Mouse (Mus musculus): ENCODE results near the gene Pnmal2.

The Pnmal2 gene

DNA sequence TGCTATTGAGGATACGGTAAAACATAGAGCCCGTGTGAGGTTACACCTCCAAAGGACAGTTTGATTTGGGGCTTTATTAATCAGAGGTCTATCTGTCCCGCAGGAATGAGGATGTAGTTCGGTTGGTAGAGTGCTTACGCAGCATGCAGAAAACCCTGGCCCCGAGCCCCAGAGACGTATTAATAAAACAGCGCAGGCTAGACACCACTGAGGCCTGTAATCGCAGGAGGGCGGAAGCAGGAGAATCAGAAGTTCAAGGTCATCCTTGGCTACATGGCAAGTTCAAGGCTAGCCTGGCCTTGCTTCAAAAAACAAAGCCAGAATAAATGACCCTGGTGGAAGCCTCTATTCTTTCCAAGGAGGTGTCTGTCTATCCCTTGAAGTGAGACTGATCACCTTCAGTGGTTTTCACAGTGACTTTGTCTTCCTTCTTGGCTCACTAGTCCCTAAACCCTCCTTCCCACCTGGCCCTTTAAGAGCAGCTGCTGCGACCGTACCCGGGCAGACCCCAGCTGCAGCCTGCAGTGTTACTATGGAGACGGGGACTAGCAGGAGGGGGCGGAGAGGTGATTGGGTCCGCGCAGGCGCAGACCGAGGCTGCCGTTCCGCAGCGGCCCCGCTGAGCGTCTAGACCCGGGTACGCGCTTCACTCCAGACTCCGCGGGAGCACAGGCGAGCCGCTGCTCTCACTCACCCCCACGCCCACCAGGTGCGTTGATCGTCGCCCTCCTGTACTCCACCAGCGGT lies at the start of gene Pnmal2:
Pnmal2 (plus strand) TSS at position 622 of the 747 bp plus-strand sequence.
- peak; percentile 91 for DNase-seq (ENCODE audit: extremely low spot score)

DNA sequence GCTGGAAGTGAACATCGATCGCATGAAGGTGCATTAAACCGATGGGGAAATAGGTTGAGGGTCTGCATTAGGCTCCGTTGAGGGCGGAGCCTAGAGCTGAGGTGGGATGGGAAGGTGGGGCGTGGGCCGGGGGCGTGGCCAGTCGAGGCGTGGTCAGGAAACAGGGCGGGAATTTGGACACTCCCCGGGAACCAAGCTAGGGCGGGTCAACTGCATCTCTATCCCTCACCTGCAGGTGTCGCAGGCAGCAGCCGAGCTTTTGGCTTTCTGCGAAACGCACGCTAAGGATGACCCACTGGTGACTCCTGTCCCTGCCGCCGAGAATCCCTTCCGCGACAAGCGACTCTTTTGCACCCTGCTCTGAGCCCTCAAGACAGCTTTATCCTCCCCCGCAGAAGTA lies 49.5 kb upstream of the Pnmal2 start:
- peak; percentile 87 for DNase-seq (ENCODE audit: extremely low spot score)

DNA sequence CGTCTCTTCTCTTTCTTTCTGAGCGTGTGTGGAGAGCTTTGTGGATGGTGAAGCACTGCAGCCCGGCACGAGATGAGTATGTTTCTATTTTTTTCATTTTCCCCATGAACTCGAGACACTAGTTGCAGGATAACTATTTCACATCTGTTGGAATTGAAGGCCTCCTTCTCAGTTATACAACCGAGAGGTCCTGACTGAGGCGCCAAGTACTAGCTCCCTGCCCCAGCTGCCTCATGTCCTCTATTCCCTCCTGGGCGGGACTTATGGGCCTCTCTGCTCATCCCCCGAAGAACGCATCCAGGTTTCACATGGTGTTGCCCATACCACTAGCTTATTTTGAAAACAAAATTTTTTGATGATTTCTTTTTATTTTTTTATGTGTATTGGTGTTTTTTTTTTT lies 49.0 kb upstream of the Pnmal2 start:
- DNase-seq (ENCODE audit: extremely low spot score) = no peak

DNA sequence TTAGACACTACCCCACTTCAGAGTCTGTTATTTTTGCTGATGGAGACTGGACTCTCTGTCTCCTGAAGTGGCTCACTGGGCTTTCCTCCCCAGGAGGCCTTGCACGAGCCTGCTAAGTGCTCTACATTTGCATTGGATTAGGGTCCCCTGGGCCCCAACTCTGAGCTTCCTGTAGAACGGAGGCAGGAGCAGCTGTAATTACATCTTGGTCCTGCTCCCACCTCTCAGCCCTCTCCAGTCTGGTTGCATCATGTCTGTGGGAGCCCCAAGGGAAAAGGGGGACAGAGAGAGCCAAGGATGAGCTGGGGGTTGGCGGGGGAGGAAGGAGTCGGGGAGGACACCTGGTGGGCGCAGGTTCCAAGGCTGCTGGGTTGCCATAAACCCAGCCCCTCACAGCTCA lies 44.0 kb upstream of the Pnmal2 start:
- DNase-seq (ENCODE audit: extremely low spot score) = no peak

DNA sequence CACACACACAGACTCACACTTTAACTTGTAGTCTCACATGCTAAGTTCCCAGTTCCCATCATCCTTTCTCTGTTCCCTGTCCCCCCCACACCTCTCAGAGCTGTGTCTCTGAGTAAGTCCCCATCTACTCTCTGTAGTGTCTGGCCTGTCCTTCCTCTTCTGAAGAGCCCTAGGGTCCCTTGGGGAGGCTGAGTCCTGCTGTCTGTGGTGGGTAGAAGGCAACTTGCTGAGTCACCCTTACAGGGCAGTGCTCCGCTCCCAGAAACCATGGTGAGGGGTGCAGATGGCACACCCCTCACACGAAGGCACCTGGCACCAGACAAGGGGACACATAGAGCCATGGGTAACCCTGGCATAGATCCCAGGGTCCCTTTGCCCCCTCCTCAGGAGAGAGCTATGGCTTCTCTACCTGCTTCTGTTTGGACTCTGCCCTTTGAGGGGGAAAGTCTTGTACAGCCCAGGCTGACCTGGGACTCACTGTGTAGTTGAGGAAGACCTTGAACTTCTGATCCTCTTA lies 41.0 kb upstream of the Pnmal2 start:
- DNase-seq (ENCODE audit: extremely low spot score) = no peak

DNA sequence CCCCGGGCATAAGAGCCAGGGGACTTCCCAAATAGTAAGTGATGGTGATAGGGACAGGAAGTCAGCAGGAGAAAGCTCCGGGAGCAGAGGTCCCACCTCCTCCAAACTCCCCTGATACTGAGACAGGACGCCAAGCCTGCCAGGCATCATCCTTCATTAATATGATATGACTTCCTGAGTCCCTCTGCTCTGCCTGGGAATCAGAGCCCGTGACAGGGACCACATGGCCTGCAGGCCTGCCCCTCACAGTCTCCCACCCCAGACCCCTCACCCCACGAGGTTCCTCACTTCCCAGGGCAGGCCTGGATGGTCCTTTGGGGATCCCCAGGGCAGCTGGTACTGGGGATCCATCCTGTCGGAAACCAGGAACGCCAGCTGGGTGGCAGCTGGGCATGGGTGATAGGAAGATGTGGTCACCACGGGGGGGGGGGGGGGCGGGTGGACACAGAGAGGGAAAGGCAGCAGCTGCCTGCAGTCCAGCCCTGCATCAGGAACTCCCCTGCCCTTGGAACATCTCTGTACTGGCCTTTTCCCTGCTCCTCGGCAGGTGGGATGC lies 40.3 kb upstream of the Pnmal2 start:
- DNase-seq (ENCODE audit: extremely low spot score) = no peak

DNA sequence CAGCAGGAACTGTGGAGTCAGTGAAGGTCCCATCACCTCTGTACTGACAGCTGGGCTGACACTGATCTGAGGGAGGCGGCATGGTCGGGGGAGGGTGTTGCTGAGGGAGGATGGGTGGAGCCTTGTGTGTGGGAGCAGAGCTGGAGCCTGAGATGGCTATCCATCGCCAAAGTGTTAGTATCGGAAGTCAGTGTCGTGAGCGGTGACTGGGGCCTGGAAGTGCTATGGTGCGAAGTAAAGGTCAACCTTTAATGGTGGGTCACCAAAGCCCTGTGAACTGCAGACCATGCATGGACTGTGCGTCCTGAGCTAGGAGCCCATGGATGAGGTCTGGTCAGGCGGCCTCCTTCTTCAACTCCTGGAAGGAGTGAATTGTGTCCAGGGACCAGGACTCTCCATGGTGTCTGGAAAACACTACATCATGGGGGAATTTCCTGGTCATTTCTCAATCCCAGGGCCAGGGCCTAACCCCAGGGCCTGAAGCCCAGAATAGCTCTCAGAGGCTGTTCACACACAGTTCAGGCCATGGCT lies 38.9 kb upstream of the Pnmal2 start:
- DNase-seq (ENCODE audit: extremely low spot score) = no peak

DNA sequence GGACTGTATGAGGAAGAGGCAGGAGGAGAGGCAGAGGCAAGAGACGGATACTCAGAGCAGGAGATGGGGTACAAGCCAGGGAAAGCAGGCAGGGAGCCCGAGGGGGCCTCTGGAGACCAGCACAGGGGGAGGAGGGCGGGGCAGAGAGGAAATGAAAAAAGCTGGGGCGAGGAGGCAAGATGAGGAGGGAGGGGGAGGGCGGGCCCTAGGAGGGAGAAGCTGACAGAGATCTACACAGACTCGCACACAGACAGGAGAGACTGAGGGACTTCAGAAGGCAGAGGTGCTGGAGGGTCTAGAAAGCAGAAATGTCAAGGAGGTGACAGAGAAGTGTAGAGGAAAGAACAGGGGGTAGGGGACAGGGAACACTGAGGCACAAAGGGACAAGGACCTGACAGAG lies 38.2 kb upstream of the Pnmal2 start, which contains the start of gene Ptgir:
Ptgir (plus strand) TSS at position 210 of the 400 bp plus-strand sequence.
- DNase-seq (ENCODE audit: extremely low spot score) = no peak

DNA sequence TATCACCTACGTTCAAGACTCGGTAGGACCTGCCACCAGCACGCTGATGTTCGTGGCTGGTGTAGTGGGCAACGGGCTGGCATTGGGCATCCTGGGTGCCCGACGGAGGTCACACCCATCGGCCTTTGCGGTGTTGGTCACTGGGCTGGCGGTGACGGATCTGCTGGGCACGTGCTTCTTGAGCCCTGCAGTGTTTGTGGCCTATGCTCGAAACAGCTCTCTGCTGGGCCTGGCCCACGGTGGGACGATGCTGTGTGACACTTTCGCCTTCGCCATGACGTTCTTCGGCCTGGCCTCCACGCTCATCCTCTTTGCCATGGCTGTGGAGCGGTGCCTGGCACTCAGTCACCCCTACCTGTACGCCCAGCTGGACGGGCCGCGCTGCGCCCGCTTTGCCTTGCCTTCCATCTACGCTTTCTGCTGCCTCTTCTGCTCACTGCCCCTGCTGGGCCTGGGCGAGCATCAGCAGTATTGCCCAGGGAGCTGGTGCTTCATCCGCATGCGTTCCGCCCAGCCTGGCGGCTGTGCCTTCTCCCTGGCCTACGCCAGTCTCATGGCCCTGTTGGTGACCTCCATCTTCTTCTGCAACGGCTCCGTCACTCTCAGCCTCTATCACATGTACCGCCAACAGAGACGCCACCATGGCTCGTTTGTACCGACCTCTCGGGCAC lies 37.5 kb upstream of the Pnmal2 start:
- DNase-seq (ENCODE audit: extremely low spot score) = no peak

DNA sequence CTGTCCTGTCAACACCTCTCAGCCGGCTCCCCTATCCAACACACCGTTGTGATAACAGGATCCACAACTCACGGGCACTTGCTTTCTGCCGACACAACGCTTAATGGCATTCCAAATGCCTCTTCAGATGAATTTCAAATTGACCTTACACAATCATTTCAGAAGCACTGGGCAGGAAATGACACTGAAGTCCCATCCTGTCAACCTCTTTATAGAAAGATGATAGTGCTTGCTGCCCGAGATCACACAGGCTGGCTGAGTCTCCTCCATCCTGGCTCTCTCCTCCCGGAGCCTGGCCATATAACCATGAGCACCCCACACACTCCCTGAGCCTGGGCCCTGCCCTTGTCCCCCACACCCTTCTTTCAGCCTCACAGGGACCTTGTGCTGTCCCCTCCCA lies 36.6 kb upstream of the Pnmal2 start:
- DNase-seq (ENCODE audit: extremely low spot score) = no peak

DNA sequence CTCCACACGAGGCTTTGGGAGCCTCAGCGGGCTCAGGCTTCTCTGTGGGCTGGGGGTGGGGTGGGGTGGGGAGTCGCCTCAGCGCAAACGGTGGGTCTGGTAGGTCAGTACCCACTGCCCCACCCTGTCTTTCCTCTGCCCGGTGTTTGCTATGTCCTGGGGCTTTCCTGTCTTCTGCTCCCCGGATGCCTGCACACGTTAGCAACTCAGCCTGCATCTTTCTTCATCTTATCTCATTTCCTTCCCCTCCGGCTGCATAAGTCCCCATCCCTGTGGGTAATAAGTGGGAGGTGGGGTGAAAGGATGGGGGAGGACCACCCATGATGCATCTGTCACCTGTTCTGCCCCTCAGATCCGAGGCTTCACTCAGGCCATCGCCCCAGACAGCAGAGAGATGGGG lies 36.1 kb upstream of the Pnmal2 start:
- DNase-seq (ENCODE audit: extremely low spot score) = no peak

DNA sequence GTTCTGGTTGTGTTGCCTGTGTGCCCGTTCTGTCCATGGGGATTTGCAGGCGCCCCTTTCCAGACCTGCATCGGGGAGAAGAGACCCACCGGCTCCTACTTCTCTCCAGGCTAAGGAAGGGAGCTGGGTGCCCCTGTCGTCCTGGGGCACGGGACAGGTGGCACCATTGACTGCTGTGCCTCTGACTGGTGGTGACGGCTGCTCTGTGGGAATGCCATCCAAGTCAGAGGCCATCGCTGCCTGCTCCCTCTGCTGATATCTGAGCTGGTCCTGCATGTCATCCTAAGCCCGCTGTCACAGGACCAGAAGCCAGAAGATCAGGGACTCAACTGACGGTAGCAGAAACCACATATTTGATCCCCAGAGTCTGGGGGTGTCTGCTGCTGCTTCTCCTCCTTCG lies 35.6 kb upstream of the Pnmal2 start:
- no peak for DNase-seq (ENCODE audit: extremely low spot score)

DNA sequence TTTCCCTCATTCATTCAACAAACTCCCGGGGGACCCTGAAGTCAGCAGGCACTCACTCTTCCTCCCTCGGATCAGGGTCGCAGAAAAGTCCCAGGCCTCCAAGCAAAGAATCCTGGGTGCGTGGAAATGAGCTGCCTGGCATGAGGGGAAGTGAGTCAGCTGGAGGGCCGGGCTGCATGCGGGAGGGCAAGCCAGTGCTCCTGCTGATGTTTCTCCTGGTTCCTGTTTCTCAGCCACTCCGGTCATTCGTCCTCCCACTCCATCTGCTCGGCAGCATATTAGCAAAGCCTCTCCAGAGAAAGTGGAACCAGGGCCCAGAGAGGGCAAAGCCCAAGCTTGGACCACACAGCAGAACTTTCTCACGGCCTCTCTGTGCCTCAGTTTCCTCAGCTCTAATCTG lies 34.6 kb upstream of the Pnmal2 start:
- DNase-seq (ENCODE audit: extremely low spot score) = no peak

DNA sequence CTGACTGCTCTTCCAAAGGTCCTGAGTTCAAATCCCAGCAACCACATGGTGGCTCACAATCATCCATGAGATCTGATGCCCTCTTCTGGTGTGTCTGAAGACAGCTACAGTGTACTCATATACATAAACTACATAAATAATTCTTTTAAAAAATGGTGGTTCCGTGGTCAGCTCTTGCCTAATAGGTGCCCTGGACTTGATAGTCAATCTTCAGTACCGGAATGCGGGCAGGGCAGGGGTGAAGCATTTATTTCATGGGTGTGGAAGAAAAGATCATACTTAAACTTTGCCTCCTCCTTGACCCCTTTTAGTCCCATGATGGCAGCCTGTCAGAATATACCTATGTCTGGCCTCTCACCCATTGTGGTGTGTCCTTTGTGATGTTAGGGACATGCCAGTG lies 32.6 kb upstream of the Pnmal2 start:
- DNase-seq (ENCODE audit: extremely low spot score) = no peak

DNA sequence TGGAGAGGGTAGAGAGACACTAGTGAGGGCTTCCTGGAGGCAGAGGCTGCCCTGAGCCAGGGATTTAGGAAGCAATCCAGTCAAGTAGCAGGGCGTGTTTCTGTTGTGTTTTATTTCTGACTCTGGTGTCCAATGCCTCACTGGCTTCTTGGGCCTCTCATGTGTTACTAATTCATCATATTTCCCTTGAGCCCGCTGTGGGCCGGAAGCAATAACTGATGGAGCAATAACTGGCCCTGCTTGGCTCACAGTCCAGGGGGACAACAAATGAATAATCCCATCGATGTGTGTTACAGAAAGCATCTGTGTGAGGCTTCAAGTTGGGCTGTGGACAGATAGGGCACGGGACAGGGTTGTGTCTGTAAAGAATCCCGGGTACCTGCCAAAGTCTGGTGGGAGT lies 32.1 kb upstream of the Pnmal2 start:
- DNase-seq (ENCODE audit: extremely low spot score) = no peak

DNA sequence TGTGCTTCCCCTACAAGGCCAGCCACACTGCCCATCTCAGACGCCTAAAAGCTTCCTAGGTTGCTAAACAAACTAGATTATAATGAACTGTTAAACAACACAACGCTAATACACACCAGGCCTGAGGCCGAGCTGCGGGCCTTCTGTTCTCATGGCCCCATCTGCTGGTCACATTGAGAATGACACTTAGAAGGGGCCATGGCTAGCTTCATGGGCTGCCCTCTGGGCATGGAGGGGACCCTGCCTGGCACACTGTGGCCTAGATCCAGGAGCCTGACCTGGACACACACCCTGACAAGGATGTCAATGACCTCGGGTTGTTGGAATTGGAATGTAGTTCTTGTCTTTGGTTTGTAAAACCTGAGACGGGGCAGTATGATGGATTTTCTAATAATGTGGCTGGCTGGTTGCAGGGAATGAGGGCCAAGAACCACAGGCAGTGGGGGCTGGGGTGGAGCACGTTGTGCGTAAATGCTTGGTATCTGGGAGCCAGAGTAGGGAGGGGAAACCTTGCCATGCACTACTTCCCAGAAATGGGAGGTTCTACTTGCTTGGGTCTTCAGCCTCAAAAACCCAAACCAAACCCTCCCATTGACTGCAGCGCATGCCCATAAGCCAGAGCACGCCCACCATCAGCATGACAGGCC lies 30.6 kb upstream of the Pnmal2 start:
- peak; percentile 78 for DNase-seq (ENCODE audit: extremely low spot score)

DNA sequence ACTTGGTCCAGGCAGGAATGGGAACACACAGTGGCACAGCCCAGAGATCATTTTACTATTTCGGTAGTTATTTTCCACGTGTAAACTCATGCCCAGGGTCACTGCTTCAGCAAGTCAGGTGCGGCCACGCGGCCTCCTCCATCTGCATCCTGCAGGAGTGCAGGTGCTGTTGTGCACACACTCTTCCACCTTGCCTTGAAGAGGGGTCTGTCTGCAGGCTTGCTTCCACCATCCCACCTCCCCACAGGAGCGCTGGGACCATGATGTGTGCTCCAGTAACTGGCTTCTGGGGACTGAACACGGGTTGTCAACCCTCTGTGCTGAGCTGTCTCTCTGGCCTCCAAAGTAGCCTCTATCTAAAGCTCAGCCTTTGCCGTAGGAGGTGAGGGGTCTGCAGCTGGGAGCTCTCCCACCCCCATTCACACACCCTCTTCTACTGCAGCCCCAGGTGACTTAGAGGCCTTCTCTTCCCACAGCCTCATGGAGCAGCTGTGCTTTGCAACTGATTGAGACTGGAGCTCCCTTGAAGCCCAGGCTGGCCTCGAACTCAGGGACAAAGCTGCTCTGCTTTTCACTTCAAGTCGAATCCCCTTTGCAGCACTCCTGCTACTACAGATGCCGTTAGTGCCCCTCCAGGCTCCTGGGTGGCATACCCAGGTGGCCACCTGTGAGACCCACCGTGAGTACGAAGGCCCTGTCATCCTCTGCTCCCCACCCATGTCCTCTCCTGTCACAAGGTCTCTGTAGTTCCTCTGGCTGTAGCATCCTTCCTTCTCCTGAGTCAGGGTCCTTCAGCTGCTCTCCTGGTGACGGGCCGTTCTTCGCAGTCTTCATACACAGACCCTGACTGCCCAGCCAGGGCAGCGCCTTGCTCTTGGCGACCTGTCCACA lies 29.8 kb upstream of the Pnmal2 start:
- no peak for DNase-seq (ENCODE audit: extremely low spot score)

DNA sequence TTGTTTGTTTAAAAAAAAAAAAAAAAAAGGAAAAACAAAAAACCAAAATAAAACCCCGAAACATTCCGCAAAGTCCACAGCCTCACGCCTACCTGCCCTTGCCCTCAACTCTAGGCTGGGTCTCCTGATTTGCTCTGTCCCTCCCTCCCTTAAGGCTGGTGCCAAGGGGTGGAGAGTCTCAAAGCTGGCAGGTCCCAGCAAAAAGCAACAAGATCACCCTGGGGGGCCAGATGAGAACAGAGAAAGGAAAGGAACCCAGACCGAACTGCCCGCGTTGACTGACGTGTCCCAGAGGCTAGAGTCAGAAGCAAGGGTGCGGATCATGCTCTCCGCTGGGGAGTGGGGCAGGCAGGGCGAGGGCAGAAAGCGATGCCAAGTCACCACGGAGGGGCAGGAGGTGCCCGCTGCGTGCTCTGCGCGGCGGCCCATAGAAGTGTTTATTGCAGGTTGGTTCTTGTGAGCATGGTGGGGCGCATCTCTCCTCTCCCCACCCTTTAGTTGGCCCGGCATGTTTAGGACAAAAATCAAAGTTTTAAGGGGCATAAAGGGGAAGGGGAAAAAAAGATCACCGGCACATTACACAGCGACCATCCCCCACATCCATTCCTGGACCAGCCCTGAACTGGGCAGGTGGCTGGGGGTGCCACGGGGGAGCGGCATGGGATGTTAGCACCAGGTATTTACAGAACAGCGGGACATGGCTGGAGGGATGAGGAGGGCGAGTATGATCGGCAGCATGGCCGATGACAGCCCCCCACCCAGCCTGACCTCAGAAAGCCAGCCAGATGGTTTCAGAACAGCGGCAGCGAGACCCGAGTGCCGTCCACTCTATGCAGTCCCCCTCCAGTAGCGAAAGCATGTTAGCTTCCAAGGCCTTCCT lies 28.8 kb upstream of the Pnmal2 start:
- DNase-seq (ENCODE audit: extremely low spot score) = no peak

DNA sequence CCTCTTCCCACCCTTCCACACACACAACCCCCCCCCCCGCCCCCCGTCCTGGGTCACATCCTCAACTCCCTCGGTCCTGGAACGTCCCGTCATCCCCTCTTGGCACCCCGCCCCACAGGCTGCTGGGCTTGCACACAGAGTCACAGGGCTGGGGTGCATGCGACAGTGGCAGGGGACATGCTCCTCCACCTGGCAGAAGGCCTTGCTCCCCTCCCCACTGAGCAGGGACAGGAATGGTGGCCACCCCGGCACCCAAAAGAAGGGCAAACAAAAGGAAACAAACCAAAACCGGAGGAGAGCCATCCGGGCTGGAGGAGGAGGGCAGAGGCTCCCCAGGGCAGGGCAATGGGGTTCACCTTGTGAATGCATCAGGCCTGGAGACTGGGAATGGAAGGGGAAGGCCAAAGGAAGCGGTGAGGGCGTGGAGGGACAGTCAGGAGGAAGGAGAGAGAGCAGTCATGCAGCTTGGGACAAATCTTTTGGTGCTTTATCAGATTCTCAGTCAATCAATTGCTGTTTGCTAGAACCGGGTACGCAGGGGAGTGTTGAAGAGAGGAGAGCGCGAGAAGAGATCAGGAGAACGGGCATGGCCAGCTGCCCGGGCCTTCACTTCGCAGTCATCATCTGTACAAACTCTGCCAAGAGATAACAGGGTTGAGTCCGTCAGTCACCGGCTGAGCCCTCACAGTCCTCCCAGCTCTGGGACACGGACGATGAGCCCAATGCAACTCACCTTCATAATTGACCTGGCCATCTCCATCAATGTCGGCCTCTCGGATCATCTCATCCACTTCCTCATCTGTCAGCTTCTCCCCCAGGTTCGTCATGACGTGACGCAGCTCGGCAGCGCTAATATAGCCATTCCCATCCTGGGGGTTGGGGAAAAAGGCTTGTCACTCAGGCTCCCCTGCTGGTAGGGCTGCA lies 27.9 kb upstream of the Pnmal2 start:
- no peak for DNase-seq (ENCODE audit: extremely low spot score)

All from embryo, embryonic 9.5 days (tissue).